ENCODE assay signal across 30 mouse cellular contexts in genomic region chr3:159020447-159020846, GRCm38 (mm10).
DNase-seq lines count a peak whose midpoint lies in the region; ATAC-seq and TF ChIP-seq lines count a peak whose summit lies in the region.
"Had no signal": no experiment of that assay in that cellular context is flagged by ENCODE, and none has a peak within 500 bp of the region (broad histone marks: within the 10 kb centered on the region; RNA-seq: fewer than 3 reads in every experiment).

No protein-coding gene starts in this region.

- ATAC-seq in Patski: peak; percentile 26
- ATAC-seq: forebrain, embryonic 13.5 days; forebrain, embryonic 16.5 days; hindbrain, embryonic 16.5 days had no signal

- no peaks in the 10 kb centered on the region for H3K36me3 ChIP-seq in heart, embryonic 10.5 days
- H3K36me3 ChIP-seq: forebrain, embryonic 10.5 days; G1E; heart, embryonic 12.5 days; heart, embryonic 15.5 days; hindbrain, embryonic 10.5 days; hindbrain, embryonic 13.5 days had no signal

- peak; percentile 23 to 58 for DNase-seq in frontal cortex, adult 2 months (ENCODE audit: extremely low spot score in 1 of 2, low spot score in 1 of 2)
- DNase-seq in frontal cortex, postnatal 25 days (ENCODE audit: low spot score in 2 of 2): no peak
- DNase-seq in left cerebral cortex, adult 18-20 months (ENCODE audit: low spot score in 2 of 2): peak; percentile 20 to 25
- no peak for DNase-seq in left cerebral cortex, postnatal 10 days (ENCODE audit: extremely low spot score in 1 of 2, low spot score in 2 of 2)
- no peak for DNase-seq in Patski (ENCODE audit: low read depth, low spot score)
- peak; percentile 58 for DNase-seq in telencephalon, adult 2 months (ENCODE audit: low read depth, low spot score)
- DNase-seq in heart, embryonic 10.5 days (ENCODE audit: low spot score): no peak
- DNase-seq: adrenal gland, adult 2 months; adrenal gland, postnatal 14 days; B cell, adult 2 months; cerebellum, adult 11-12 months; cerebellum, adult 8-10 months; cerebellum, postnatal 10 days; cerebellum, postnatal 36 days; embryo, embryonic 11 days; gastrocnemius, adult 2 months; gastrocnemius, postnatal 14 days; heart, adult 11 months; heart, postnatal 10 days; heart, postnatal 36 days had no signal

- intact Hi-C loops in left cerebral cortex, postnatal 10 days (cut with DNase I): loop anchor here (10.0 kb wide), 1 partner anchor 106 kb away; no protein-coding TSS in a partner anchor

- H3K4me1 ChIP-seq in heart, embryonic 10.5 days: no peaks in the 10 kb centered on the region
- H3K4me1 ChIP-seq: forebrain, embryonic 10.5 days; forebrain, embryonic 13.5 days; heart, embryonic 12.5 days; heart, embryonic 15.5 days; hindbrain, embryonic 10.5 days; hindbrain, embryonic 13.5 days had no signal

- H3K27me3 ChIP-seq in Patski: no peaks in the 10 kb centered on the region
- H3K27me3 ChIP-seq in heart, embryonic 10.5 days (ENCODE audit: insufficient read depth, poor library complexity, severe bottlenecking): no peaks in the 10 kb centered on the region
- H3K27me3 ChIP-seq: CH12.LX; forebrain, embryonic 13.5 days; heart, embryonic 12.5 days; heart, embryonic 15.5 days; hindbrain, embryonic 13.5 days had no signal

- POLR2A ChIA-PET in Patski (lab: Charles Lee): no interaction called here

- no peaks in the 10 kb centered on the region for H3K9me3 ChIP-seq in heart, embryonic 10.5 days
- H3K9me3 ChIP-seq: forebrain, embryonic 10.5 days; forebrain, embryonic 13.5 days; heart, embryonic 12.5 days; heart, embryonic 15.5 days; hindbrain, embryonic 10.5 days; hindbrain, embryonic 13.5 days had no signal

- CTCF ChIA-PET in Patski (lab: Charles Lee): interaction anchor here (0.7 to 1.7 kb wide), 4 partner anchors 9 to 28 kb away, joined by 3 to 6 read pairs (median 4); no protein-coding TSS in a partner anchor

- no peak overlapping the region for H3K4me3 ChIP-seq in heart, embryonic 10.5 days
- H3K4me3 ChIP-seq: forebrain, embryonic 10.5 days; forebrain, embryonic 13.5 days; gastrocnemius, adult 2 months; heart, embryonic 12.5 days; heart, embryonic 15.5 days; hindbrain, embryonic 10.5 days; hindbrain, embryonic 13.5 days had no signal

- no peak for TF ChIP-seq CTCF in Patski (IDR thresholded peaks at IDR 0.05)

- in situ Hi-C loops in Patski (cut with MboI; ENCODE audit: low pct_unique_long_range_greater_than_20kb): no loop called here

- H3K27ac ChIP-seq in heart, embryonic 10.5 days: no peak overlapping the region
- H3K27ac ChIP-seq: forebrain, embryonic 10.5 days; forebrain, embryonic 13.5 days; gastrocnemius, adult 2 months; heart, embryonic 15.5 days; hindbrain, embryonic 10.5 days; hindbrain, embryonic 13.5 days had no signal

Comparison
In these comparisons a context has a peak if more than half of its experiments do, and no peak if none do; other contexts are left out.
1. DNase-seq: peak in frontal cortex, adult 2 months (2 of 2), left cerebral cortex, adult 18-20 months (2 of 2) and telencephalon, adult 2 months (single experiment); none in frontal cortex, postnatal 25 days (0 of 2), left cerebral cortex, postnatal 10 days (0 of 2), Patski (single experiment) and heart, embryonic 10.5 days (single experiment).